Mouse (Mus musculus): ENCODE measurements around the gene Gm2075. TPM values are rescaled to one million over a fixed set of nuclear protein-coding genes. Genes with fewer than 3 reads are reported as not detected.

Gm2075 gene
- polyA plus RNA-seq, 1 experiment from 2014 or later: not detected

Other genes starting within 250 kb of the Gm2075 start
- gene Gm21319, start 236.1 kb upstream of the Gm2075 start, polyA plus RNA-seq (2014; fragmentation: Nextera tagmentation; extraction: Ambion mirVana): not detected in 2 replicates
- not detected in 2 replicates for gene Gm21936, start 216.3 kb upstream of the Gm2075 start, polyA plus RNA-seq (2014; fragmentation: Nextera tagmentation; extraction: Ambion mirVana)
- gene BB287469, start 195.3 kb upstream of the Gm2075 start, polyA plus RNA-seq (2014; fragmentation: Nextera tagmentation; extraction: Ambion mirVana): 0.13 TPM in 1 of 2 replicates, not detected in the other
- not detected in 2 replicates for gene Gm2001, start 169.5 kb upstream of the Gm2075 start, polyA plus RNA-seq (2014; fragmentation: Nextera tagmentation; extraction: Ambion mirVana)
- gene Gm2016, start 137.8 kb upstream of the Gm2075 start, polyA plus RNA-seq (2014; fragmentation: Nextera tagmentation; extraction: Ambion mirVana): not detected in 2 replicates
- not detected in 2 replicates for gene Gm2022, start 116.5 kb upstream of the Gm2075 start, polyA plus RNA-seq (2014; fragmentation: Nextera tagmentation; extraction: Ambion mirVana)
- not detected in 2 replicates for gene Gm2035, start 92.0 kb upstream of the Gm2075 start, polyA plus RNA-seq (2014; fragmentation: Nextera tagmentation; extraction: Ambion mirVana)
- gene Gm2042, start 57.8 kb upstream of the Gm2075 start, polyA plus RNA-seq (2014; fragmentation: Nextera tagmentation; extraction: Ambion mirVana): not detected in 2 replicates
- gene Gm6803, start 6.9 kb downstream of the Gm2075 start, polyA plus RNA-seq (2014; fragmentation: Nextera tagmentation; extraction: Ambion mirVana): not detected in 2 replicates
- not detected in 2 replicates for gene Gm2056, start 15.2 kb downstream of the Gm2075 start, polyA plus RNA-seq (2014; fragmentation: Nextera tagmentation; extraction: Ambion mirVana)
- gene Gm16368, start 71.8 kb downstream of the Gm2075 start, polyA plus RNA-seq (2014; fragmentation: Nextera tagmentation; extraction: Ambion mirVana): not detected in 2 replicates
- gene Gm10436, start 170.3 kb downstream of the Gm2075 start, polyA plus RNA-seq (2014; fragmentation: Nextera tagmentation; extraction: Ambion mirVana): not detected in 2 replicates
- not detected in 2 replicates for gene Gm8332, start 238.3 kb downstream of the Gm2075 start, polyA plus RNA-seq (2014; fragmentation: Nextera tagmentation; extraction: Ambion mirVana)

Data from hindbrain, embryonic 14.5 days (tissue).